Mouse (Mus musculus): Measurements from ENCODE around the gene Dock8. TPM values are rescaled to one million over a fixed set of nuclear protein-coding genes. Genes with fewer than 3 reads are reported as not detected.

The Dock8 gene
- total and polyA plus RNA-seq, 2 experiments = 8.9 to 9.7 TPM

- Histone ChIP-seq H3K4me3 (ENCODE audit: insufficient read depth, low read depth, low read length) (no peak overlapping the region), H3K4me1 (ENCODE audit: control insufficient read depth, insufficient read depth, low read length) (0 out of 2 replicates have a peak, but pooled peaks cover 3% of the 10 kb centered on the region), H3K9ac (ENCODE audit: low read depth, low read length) (no peak overlapping the region), H3K36me3 (ENCODE audit: control insufficient read depth, insufficient read depth, low read length) (0 out of 2 replicates have a peak, but pooled peaks cover 2% of the 10 kb centered on the region), H3K27ac (replicated peaks; ENCODE audit: insufficient read depth, low read depth, low read length) (no peak overlapping the region), H3K79me2 (ENCODE audit: control insufficient read depth, insufficient read depth, low read length) (no peaks in the 10 kb centered on the region), H3K27me3 (ENCODE audit: control insufficient read depth, insufficient read depth, low read length) (no peaks in the 10 kb centered on the region)
- TF ChIP-seq POLR2A (IDR thresholded peaks at IDR 0.05; ENCODE audit: extremely low read depth, insufficient read depth, low read length) (no peak), CTCF (IDR thresholded peaks at IDR 0.05; ENCODE audit: low read depth, low read length) (no peak)
- 79% methylated on average over 8 of the region's 8 CpGs for WGBS
- no peak for DNase-seq (ENCODE audit: extremely low read depth, low read depth, low spot score)
These were observed 58.5 kb downstream of the Dock8 start for GRCm38 (mm10) chr19:25057826-25058225.

GRCm38 (mm10) chr19:25059847-25060364, 60.6 kb downstream of the Dock8 start:
- Histone ChIP-seq H3K4me3 (ENCODE audit: insufficient read depth, low read depth, low read length) (no peak overlapping the region), H3K9ac (ENCODE audit: low read depth, low read length) (no peak overlapping the region), H3K36me3 (ENCODE audit: control insufficient read depth, insufficient read depth, low read length) (no peaks in the 10 kb centered on the region), H3K27me3 (ENCODE audit: control insufficient read depth, insufficient read depth, low read length) (no peaks in the 10 kb centered on the region), H3K27ac (replicated peaks; ENCODE audit: insufficient read depth, low read depth, low read length) (no peak overlapping the region), H3K79me2 (ENCODE audit: control insufficient read depth, insufficient read depth, low read length) (no peaks in the 10 kb centered on the region), H3K4me1 (ENCODE audit: control insufficient read depth, insufficient read depth, low read length) (0 out of 2 replicates have a peak, but pooled peaks cover 3% of the 10 kb centered on the region)
- DNase-seq (ENCODE audit: extremely low read depth, low read depth, low spot score) = no peak
- TF ChIP-seq CTCF (IDR thresholded peaks at IDR 0.05; ENCODE audit: low read depth, low read length) (no peak), POLR2A (IDR thresholded peaks at IDR 0.05; ENCODE audit: extremely low read depth, insufficient read depth, low read length) (no peak)
- 86% methylated on average over 7 of the region's 7 CpGs for WGBS

GRCm38 (mm10) chr19:25060375-25060774, 61.0 kb downstream of the Dock8 start:
- TF ChIP-seq POLR2A (IDR thresholded peaks at IDR 0.05; ENCODE audit: extremely low read depth, insufficient read depth, low read length) (no peak), CTCF (IDR thresholded peaks at IDR 0.05; ENCODE audit: low read depth, low read length) (no peak)
- H3K27me3 ChIP-seq (ENCODE audit: control insufficient read depth, insufficient read depth, low read length) = no peaks in the 10 kb centered on the region
- H3K9ac ChIP-seq (ENCODE audit: low read depth, low read length) = no peak overlapping the region
- no peaks in the 10 kb centered on the region for H3K79me2 ChIP-seq (ENCODE audit: control insufficient read depth, insufficient read depth, low read length)
- H3K4me3 ChIP-seq (ENCODE audit: insufficient read depth, low read depth, low read length) = no peak overlapping the region
- 49% methylated on average over 9 of the region's 9 CpGs for WGBS
- DNase-seq (ENCODE audit: extremely low read depth, low read depth, low spot score) = peak; percentile 53
- H3K36me3 ChIP-seq (ENCODE audit: control insufficient read depth, insufficient read depth, low read length) = no peaks in the 10 kb centered on the region
- H3K27ac ChIP-seq (replicated peaks; ENCODE audit: insufficient read depth, low read depth, low read length) = no peak overlapping the region
- 0 out of 2 replicates have a peak, but pooled peaks cover 3% of the 10 kb centered on the region for H3K4me1 ChIP-seq (ENCODE audit: control insufficient read depth, insufficient read depth, low read length)

GRCm38 (mm10) chr19:25062188-25062856, 63.0 kb downstream of the Dock8 start:
- TF ChIP-seq POLR2A (IDR thresholded peaks at IDR 0.05; ENCODE audit: extremely low read depth, insufficient read depth, low read length) = no peak
- no peak for TF ChIP-seq CTCF (IDR thresholded peaks at IDR 0.05; ENCODE audit: low read depth, low read length)
- 0 out of 2 replicates have a peak, but pooled peaks cover 3% of the 10 kb centered on the region for H3K4me1 ChIP-seq (ENCODE audit: control insufficient read depth, insufficient read depth, low read length)
- DNase-seq (ENCODE audit: extremely low read depth, low read depth, low spot score) = no peak
- no peak overlapping the region for H3K27ac ChIP-seq (replicated peaks; ENCODE audit: insufficient read depth, low read depth, low read length)
- no peak overlapping the region for H3K4me3 ChIP-seq (ENCODE audit: insufficient read depth, low read depth, low read length)
- H3K36me3 ChIP-seq (ENCODE audit: control insufficient read depth, insufficient read depth, low read length) = no peaks in the 10 kb centered on the region
- H3K79me2 ChIP-seq (ENCODE audit: control insufficient read depth, insufficient read depth, low read length) = no peaks in the 10 kb centered on the region
- whole genome bisulfite sequencing = 94% methylated on average over 9 of the region's 9 CpGs
- H3K9ac ChIP-seq (ENCODE audit: low read depth, low read length) = no peak overlapping the region
- no peaks in the 10 kb centered on the region for H3K27me3 ChIP-seq (ENCODE audit: control insufficient read depth, insufficient read depth, low read length)

- no peak overlapping the region for H3K9ac ChIP-seq (ENCODE audit: low read depth, low read length)
- 0 out of 2 replicates have a peak, but pooled peaks cover 2% of the 10 kb centered on the region for H3K4me1 ChIP-seq (ENCODE audit: control insufficient read depth, insufficient read depth, low read length)
- no peak for DNase-seq (ENCODE audit: extremely low read depth, low read depth, low spot score)
- no peak overlapping the region for H3K27ac ChIP-seq (replicated peaks; ENCODE audit: insufficient read depth, low read depth, low read length)
- WGBS = 86% methylated on average over 2 of the region's 2 CpGs
- no peaks in the 10 kb centered on the region for H3K79me2 ChIP-seq (ENCODE audit: control insufficient read depth, insufficient read depth, low read length)
- no peak overlapping the region for H3K4me3 ChIP-seq (ENCODE audit: insufficient read depth, low read depth, low read length)
- no peaks in the 10 kb centered on the region for H3K27me3 ChIP-seq (ENCODE audit: control insufficient read depth, insufficient read depth, low read length)
- H3K36me3 ChIP-seq (ENCODE audit: control insufficient read depth, insufficient read depth, low read length) = no peaks in the 10 kb centered on the region
- no peak for TF ChIP-seq CTCF (IDR thresholded peaks at IDR 0.05; ENCODE audit: low read depth, low read length)
- TF ChIP-seq POLR2A (IDR thresholded peaks at IDR 0.05; ENCODE audit: extremely low read depth, insufficient read depth, low read length) = no peak
These were observed 63.5 kb downstream of the Dock8 start for GRCm38 (mm10) chr19:25062857-25063240.

- no peak overlapping the region for H3K9ac ChIP-seq (ENCODE audit: low read depth, low read length)
- WGBS = 85% methylated on average over 9 of the region's 9 CpGs
- DNase-seq (ENCODE audit: extremely low read depth, low read depth, low spot score) = no peak
- no peaks in the 10 kb centered on the region for H3K27me3 ChIP-seq (ENCODE audit: control insufficient read depth, insufficient read depth, low read length)
- H3K27ac ChIP-seq (replicated peaks; ENCODE audit: insufficient read depth, low read depth, low read length) = no peak overlapping the region
- H3K4me3 ChIP-seq (ENCODE audit: insufficient read depth, low read depth, low read length) = no peak overlapping the region
- no peaks in the 10 kb centered on the region for H3K4me1 ChIP-seq (ENCODE audit: control insufficient read depth, insufficient read depth, low read length)
- no peaks in the 10 kb centered on the region for H3K36me3 ChIP-seq (ENCODE audit: control insufficient read depth, insufficient read depth, low read length)
- TF ChIP-seq CTCF (IDR thresholded peaks at IDR 0.05; ENCODE audit: low read depth, low read length) = no peak
- no peak for TF ChIP-seq POLR2A (IDR thresholded peaks at IDR 0.05; ENCODE audit: extremely low read depth, insufficient read depth, low read length)
- H3K79me2 ChIP-seq (ENCODE audit: control insufficient read depth, insufficient read depth, low read length) = no peaks in the 10 kb centered on the region
These were observed 66.9 kb downstream of the Dock8 start for GRCm38 (mm10) chr19:25066229-25066628.

All from liver, adult 2 months (tissue).